Mouse (Mus musculus): Measurements from ENCODE around the gene Slc16a6. TPM values are rescaled to one million over a fixed set of nuclear protein-coding genes. Genes with fewer than 3 reads are reported as not detected.

Gene Slc16a6
- polyA plus RNA-seq, 1 experiment from 2014 or later, result 11.9 TPM

- H3K27ac ChIP-seq (replicated peaks), result no peak overlapping the region
- ATAC-seq (ENCODE audit: low FRiP score, low TSS enrichment) (no peak), DNase-seq (ENCODE audit: low spot score) (no peak)
- H3K36me3 ChIP-seq (ENCODE audit: control insufficient read depth, insufficient read depth, low read length), result no peaks in the 10 kb centered on the region
- no peaks in the 10 kb centered on the region for H3K9me3 ChIP-seq (ENCODE audit: control insufficient read depth, low read length)
- WGBS, result 58% methylated on average over 4 of the region's 4 CpGs
- TF ChIP-seq CTCF (IDR thresholded peaks at IDR 0.05; ENCODE audit: low read depth) (no peak), EP300 (optimal IDR thresholded peaks at IDR 0.05) (no peak)
- H3K4me1 ChIP-seq (replicated peaks; ENCODE audit: control insufficient read depth, insufficient read depth), result no peaks in the 10 kb centered on the region
- no peaks in the 10 kb centered on the region for H3K27me3 ChIP-seq (ENCODE audit: control insufficient read depth, insufficient read depth, low read length)
- peak overlapping the region; percentile 47 for H3K4me3 ChIP-seq (ENCODE audit: low read depth, low read length)
- peak overlapping the region; percentile 68; the same call in 1 of the 2 replicates for H3K9ac ChIP-seq (ENCODE audit: low read length)
- peak overlapping the region; percentile 76 for H3K4me2 ChIP-seq (replicated peaks; ENCODE audit: low read depth)
Measured at GRCm38 (mm10) chr11:109440641-109441040, 32.8 kb downstream of the Slc16a6 start.

DNA sequence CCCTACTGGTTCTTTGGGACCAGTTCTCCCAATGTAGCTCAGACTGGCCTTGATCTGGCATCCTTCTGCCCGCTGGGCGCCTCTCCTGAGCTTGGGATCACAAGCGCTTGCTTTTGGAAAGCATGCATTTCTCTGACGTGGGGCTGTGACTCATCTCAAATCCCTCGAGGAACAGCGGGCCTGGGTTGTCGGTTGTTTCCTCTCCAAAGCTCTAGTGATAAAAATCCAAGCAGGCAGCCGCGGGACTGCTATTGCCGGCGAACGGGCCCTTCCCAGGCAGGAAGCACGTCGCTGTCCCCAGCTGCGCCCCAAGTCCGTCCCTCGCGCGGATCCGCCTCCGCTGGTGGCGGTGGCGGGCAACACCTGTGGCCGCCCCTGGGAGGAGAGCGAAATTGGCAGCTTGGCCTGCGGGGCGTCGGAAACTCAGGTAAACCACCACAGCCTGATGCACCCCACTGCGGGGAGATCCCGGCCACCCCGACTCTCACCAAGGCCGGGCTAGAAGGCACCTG lies 33.5 kb downstream of the Slc16a6 start:
- H3K27ac ChIP-seq (replicated peaks), result peak overlapping the region; percentile 67
- H3K27me3 ChIP-seq (ENCODE audit: control insufficient read depth, insufficient read depth, low read length), result no peaks in the 10 kb centered on the region
- WGBS, result 2% methylated on average over 32 of the region's 32 CpGs
- TF ChIP-seq CTCF (IDR thresholded peaks at IDR 0.05; ENCODE audit: low read depth) (peak; percentile 20; the same call in 1 of the 2 replicates), EP300 (optimal IDR thresholded peaks at IDR 0.05) (no peak)
- peak overlapping the region; percentile 68 for H3K9ac ChIP-seq (ENCODE audit: low read length)
- DNase-seq (ENCODE audit: low spot score), result peak; percentile 88
- no peaks in the 10 kb centered on the region for H3K4me1 ChIP-seq (replicated peaks; ENCODE audit: control insufficient read depth, insufficient read depth)
- H3K36me3 ChIP-seq (ENCODE audit: control insufficient read depth, insufficient read depth, low read length), result no peaks in the 10 kb centered on the region
- peak overlapping the region; percentile 76 for H3K4me2 ChIP-seq (replicated peaks; ENCODE audit: low read depth)
- H3K4me3 ChIP-seq (ENCODE audit: low read depth, low read length), result peak overlapping the region; percentile 47
- H3K9me3 ChIP-seq (ENCODE audit: control insufficient read depth, low read length), result no peaks in the 10 kb centered on the region
- peak; percentile 90 for ATAC-seq (ENCODE audit: low FRiP score, low TSS enrichment)

- peak; percentile 15; the same call in 1 of the 2 replicates for ATAC-seq (ENCODE audit: low FRiP score, low TSS enrichment)
- H3K4me1 ChIP-seq (replicated peaks; ENCODE audit: control insufficient read depth, insufficient read depth), result no peaks in the 10 kb centered on the region
- no peak for DNase-seq (ENCODE audit: low spot score)
- peaks cover 2% of the 10 kb centered on the region; the same call in 1 of the 2 replicates for H3K36me3 ChIP-seq (ENCODE audit: control insufficient read depth, insufficient read depth, low read length)
- no peak for TF ChIP-seq EP300 (optimal IDR thresholded peaks at IDR 0.05)
- TF ChIP-seq CTCF (IDR thresholded peaks at IDR 0.05; ENCODE audit: low read depth), result no peak
- 0 out of 2 replicates have a peak overlapping the region, but pooled peaks have one; percentile 24 for H3K27ac ChIP-seq (replicated peaks)
- H3K4me3 ChIP-seq (ENCODE audit: low read depth, low read length), result peak overlapping the region; percentile 47; the same call in 1 of the 2 replicates
- no peaks in the 10 kb centered on the region for H3K9me3 ChIP-seq (ENCODE audit: control insufficient read depth, low read length)
- H3K4me2 ChIP-seq (replicated peaks; ENCODE audit: low read depth), result peak overlapping the region; percentile 76
- WGBS, result 13% methylated on average over 5 of the region's 5 CpGs
- peak overlapping the region; percentile 68; the same call in 1 of the 2 replicates for H3K9ac ChIP-seq (ENCODE audit: low read length)
- H3K27me3 ChIP-seq (ENCODE audit: control insufficient read depth, insufficient read depth, low read length), result no peaks in the 10 kb centered on the region
Measured at GRCm38 (mm10) chr11:109439209-109439608, 34.2 kb downstream of the Slc16a6 start.

GRCm38 (mm10) chr11:109436889-109437288 lies 36.5 kb downstream of the Slc16a6 start:
- Histone ChIP-seq H3K4me3 (ENCODE audit: low read depth, low read length) (no peak overlapping the region), H3K27me3 (ENCODE audit: control insufficient read depth, insufficient read depth, low read length) (no peaks in the 10 kb centered on the region), H3K4me1 (replicated peaks; ENCODE audit: control insufficient read depth, insufficient read depth) (no peaks in the 10 kb centered on the region), H3K36me3 (ENCODE audit: control insufficient read depth, insufficient read depth, low read length) (peaks cover 5% of the 10 kb centered on the region; the same call in 1 of the 2 replicates), H3K9ac (ENCODE audit: low read length) (no peak overlapping the region), H3K9me3 (ENCODE audit: control insufficient read depth, low read length) (no peaks in the 10 kb centered on the region), H3K4me2 (replicated peaks; ENCODE audit: low read depth) (no peak overlapping the region), H3K27ac (replicated peaks) (no peak overlapping the region)
- TF ChIP-seq CTCF (IDR thresholded peaks at IDR 0.05; ENCODE audit: low read depth), result no peak
- TF ChIP-seq EP300 (optimal IDR thresholded peaks at IDR 0.05), result no peak
- DNase-seq (ENCODE audit: low spot score) (no peak), ATAC-seq (ENCODE audit: low FRiP score, low TSS enrichment) (no peak)
- 56% methylated on average over 7 of the region's 8 CpGs for WGBS

DNA sequence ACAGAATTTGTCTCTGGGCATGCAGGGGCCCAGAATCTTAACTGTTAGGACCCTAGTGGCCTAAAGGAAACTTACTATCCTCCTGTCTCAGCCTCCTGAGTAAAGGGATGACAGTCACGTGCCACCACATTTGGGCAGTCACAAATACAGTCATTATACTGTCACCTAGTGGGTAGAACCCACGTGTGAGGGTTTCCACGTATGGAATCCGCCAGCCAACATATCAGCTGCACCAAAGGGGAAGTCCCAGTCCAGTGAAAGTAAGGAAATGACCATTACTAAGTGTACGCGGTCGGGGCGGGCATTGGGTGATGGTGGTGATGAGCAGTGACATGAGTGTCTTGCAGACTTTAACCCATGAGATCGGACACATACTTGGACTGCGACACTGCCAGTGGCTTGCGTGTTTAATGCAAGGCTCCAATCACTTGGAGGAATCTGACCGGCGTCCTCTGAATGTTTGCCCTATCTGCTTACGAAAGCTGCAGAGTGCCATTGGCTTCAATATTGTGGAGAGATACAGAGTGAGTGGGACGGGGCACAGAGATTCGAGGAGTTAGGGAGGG lies 39.1 kb downstream of the Slc16a6 start:
- no peaks in the 10 kb centered on the region for H3K4me1 ChIP-seq (replicated peaks; ENCODE audit: control insufficient read depth, insufficient read depth)
- no peak overlapping the region for H3K27ac ChIP-seq (replicated peaks)
- TF ChIP-seq CTCF (IDR thresholded peaks at IDR 0.05; ENCODE audit: low read depth) (no peak), EP300 (optimal IDR thresholded peaks at IDR 0.05) (no peak)
- H3K27me3 ChIP-seq (ENCODE audit: control insufficient read depth, insufficient read depth, low read length), result no peaks in the 10 kb centered on the region
- 88% methylated on average over 16 of the region's 16 CpGs for WGBS
- peaks cover 8% of the 10 kb centered on the region; the same call in 1 of the 2 replicates for H3K36me3 ChIP-seq (ENCODE audit: control insufficient read depth, insufficient read depth, low read length)
- DNase-seq (ENCODE audit: low spot score) (no peak), ATAC-seq (ENCODE audit: low FRiP score, low TSS enrichment) (no peak)
- no peak overlapping the region for H3K4me3 ChIP-seq (ENCODE audit: low read depth, low read length)
- H3K9me3 ChIP-seq (ENCODE audit: control insufficient read depth, low read length), result no peaks in the 10 kb centered on the region
- no peak overlapping the region for H3K4me2 ChIP-seq (replicated peaks; ENCODE audit: low read depth)
- H3K9ac ChIP-seq (ENCODE audit: low read length), result no peak overlapping the region

DNA sequence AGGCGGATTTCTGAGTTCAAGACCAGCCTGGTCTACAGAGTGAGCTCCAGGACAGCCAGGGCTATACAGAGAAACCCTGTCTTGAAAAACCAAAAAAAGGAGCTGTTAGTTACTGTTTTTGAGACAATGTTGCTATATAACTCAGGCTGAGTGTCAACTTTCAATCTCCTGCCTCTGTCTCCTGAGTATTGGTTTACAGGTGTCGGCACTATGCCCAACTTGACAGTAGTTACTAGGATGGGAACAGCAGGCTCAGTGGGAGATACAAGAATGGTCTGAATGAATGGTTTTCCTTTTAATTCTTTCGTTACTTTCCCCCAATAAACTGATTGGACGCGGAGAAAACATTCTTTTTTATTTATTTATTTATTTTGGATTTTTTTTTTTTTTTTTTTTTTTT lies 46.0 kb downstream of the Slc16a6 start:
- H3K36me3 ChIP-seq (ENCODE audit: control insufficient read depth, insufficient read depth, low read length), result 0 out of 2 replicates have a peak, but pooled peaks cover 4% of the 10 kb centered on the region
- no peaks in the 10 kb centered on the region for H3K9me3 ChIP-seq (ENCODE audit: control insufficient read depth, low read length)
- ATAC-seq (ENCODE audit: low FRiP score, low TSS enrichment) (no peak), DNase-seq (ENCODE audit: low spot score) (no peak)
- H3K4me3 ChIP-seq (ENCODE audit: low read depth, low read length), result no peak overlapping the region
- H3K9ac ChIP-seq (ENCODE audit: low read length), result no peak overlapping the region
- H3K27me3 ChIP-seq (ENCODE audit: control insufficient read depth, insufficient read depth, low read length), result no peaks in the 10 kb centered on the region
- 95% methylated on average over 5 of the region's 5 CpGs for WGBS
- H3K4me2 ChIP-seq (replicated peaks; ENCODE audit: low read depth), result no peak overlapping the region
- H3K4me1 ChIP-seq (replicated peaks; ENCODE audit: control insufficient read depth, insufficient read depth), result no peaks in the 10 kb centered on the region; the same call in 1 of the 2 replicates
- TF ChIP-seq CTCF (IDR thresholded peaks at IDR 0.05; ENCODE audit: low read depth) (no peak), EP300 (optimal IDR thresholded peaks at IDR 0.05) (no peak)
- no peak overlapping the region for H3K27ac ChIP-seq (replicated peaks)
